Mouse (Mus musculus) erythroid progenitor cell, adult 5-6 weeks (primary cell): Measurements from ENCODE around the gene Gm17268. TPM values are rescaled to one million over a fixed set of nuclear protein-coding genes. Genes with fewer than 3 reads are reported as not detected.
A peak's percentile ranks its signal among the peaks of the same experiment; 100 is the strongest.

Source experiments
- ATAC-seq: replicated peaks from 2 replicates; pipeline ENCODE4 v1.8.0; 2016; ENCODE audit warnings: moderate number of reproducible peaks, mild to moderate bottlenecking, moderate TSS enrichment, inconsistent platforms; ENCODE audit not compliant: poor library complexity, low FRiP score, severe bottlenecking
- total RNA-seq, 2 experiments: library from RNA; stranded (forward) in 1 of 2; stranded (reverse) in 1 of 2; fragments of 150-400 nt in 1 of 2; fragments of 186-747, 209-891 nt in 1 of 2; gene quantifications; 2 replicates each; pipeline versions ENCODE4 v1.2.3 to v1.2.4; 2015 to 2017; ENCODE audit warnings: low replicate concordance in 2 of 2

Gm17268 gene
- total RNA-seq, 2 experiments from 2014 or later, result not detected

GRCm38 (mm10) chr11:81996172-81996841 is 42.1 kb downstream of the Gm17268 start:
- 0 out of 2 replicates have a peak, but pooled peaks have one; percentile 59 for ATAC-seq

GRCm38 (mm10) chr11:81983146-81983545 is 55.2 kb downstream of the Gm17268 start:
- ATAC-seq, result 0 out of 2 replicates have a peak, but pooled peaks have one; percentile 42

GRCm38 (mm10) chr11:81982191-81982590 is 56.2 kb downstream of the Gm17268 start:
- ATAC-seq, result no peak

Other genes starting within 250 kb of the Gm17268 start
- not detected in 2 replicates for gene 5530401A14Rik, start 177.9 kb downstream of the Gm17268 start, total RNA-seq (2015; ENCODE audit: low replicate concordance)
- not detected in 2 replicates for gene 5530401A14Rik, start 177.9 kb downstream of the Gm17268 start, total RNA-seq (2017; ENCODE audit: low replicate concordance)
- gene Asic2, start 70.1 kb downstream of the Gm17268 start, total RNA-seq (2015; ENCODE audit: low replicate concordance), result not detected in 2 replicates
- gene Asic2, start 70.1 kb downstream of the Gm17268 start, total RNA-seq (2017; ENCODE audit: low replicate concordance), result 0.76 TPM in 1 of 2 replicates, not detected in the other
- gene Ccl2, start 3.0 kb downstream of the Gm17268 start, total RNA-seq (2015; ENCODE audit: low replicate concordance), result not detected in 2 replicates
- gene Ccl2, start 3.0 kb downstream of the Gm17268 start, total RNA-seq (2017; ENCODE audit: low replicate concordance), result 0.51 TPM in 1 of 2 replicates, not detected in the other
- gene Ccl7, start 7.2 kb upstream of the Gm17268 start, total RNA-seq (2015; ENCODE audit: low replicate concordance), result not detected in 2 replicates
- not detected in 2 replicates for gene Ccl7, start 7.2 kb upstream of the Gm17268 start, total RNA-seq (2017; ENCODE audit: low replicate concordance)
- not detected in 2 replicates for gene Ccl11, start 19.3 kb upstream of the Gm17268 start, total RNA-seq (2015; ENCODE audit: low replicate concordance)
- not detected in 2 replicates for gene Ccl11, start 19.3 kb upstream of the Gm17268 start, total RNA-seq (2017; ENCODE audit: low replicate concordance)
- gene Ccl12, start 63.3 kb upstream of the Gm17268 start, total RNA-seq (2015; ENCODE audit: low replicate concordance), result not detected in 2 replicates
- gene Ccl12, start 63.3 kb upstream of the Gm17268 start, total RNA-seq (2017; ENCODE audit: low replicate concordance), result not detected in 2 replicates
- gene Ccl8, start 76.6 kb upstream of the Gm17268 start, total RNA-seq (2015; ENCODE audit: low replicate concordance), result not detected in 2 replicates
- gene Ccl8, start 76.6 kb upstream of the Gm17268 start, total RNA-seq (2017; ENCODE audit: low replicate concordance), result not detected in 2 replicates